Mouse (Mus musculus) MEL-GATA-1-ER (cell line): Measurements from ENCODE around the gene Zfp618.

Source experiments
- DNase-seq: peaks from one replicate; pipeline ENCODE4 v3.0.0-alpha.2; 2012; ENCODE audit warnings: low read depth; ENCODE audit errors: extremely low read depth

The Zfp618 gene

DNA sequence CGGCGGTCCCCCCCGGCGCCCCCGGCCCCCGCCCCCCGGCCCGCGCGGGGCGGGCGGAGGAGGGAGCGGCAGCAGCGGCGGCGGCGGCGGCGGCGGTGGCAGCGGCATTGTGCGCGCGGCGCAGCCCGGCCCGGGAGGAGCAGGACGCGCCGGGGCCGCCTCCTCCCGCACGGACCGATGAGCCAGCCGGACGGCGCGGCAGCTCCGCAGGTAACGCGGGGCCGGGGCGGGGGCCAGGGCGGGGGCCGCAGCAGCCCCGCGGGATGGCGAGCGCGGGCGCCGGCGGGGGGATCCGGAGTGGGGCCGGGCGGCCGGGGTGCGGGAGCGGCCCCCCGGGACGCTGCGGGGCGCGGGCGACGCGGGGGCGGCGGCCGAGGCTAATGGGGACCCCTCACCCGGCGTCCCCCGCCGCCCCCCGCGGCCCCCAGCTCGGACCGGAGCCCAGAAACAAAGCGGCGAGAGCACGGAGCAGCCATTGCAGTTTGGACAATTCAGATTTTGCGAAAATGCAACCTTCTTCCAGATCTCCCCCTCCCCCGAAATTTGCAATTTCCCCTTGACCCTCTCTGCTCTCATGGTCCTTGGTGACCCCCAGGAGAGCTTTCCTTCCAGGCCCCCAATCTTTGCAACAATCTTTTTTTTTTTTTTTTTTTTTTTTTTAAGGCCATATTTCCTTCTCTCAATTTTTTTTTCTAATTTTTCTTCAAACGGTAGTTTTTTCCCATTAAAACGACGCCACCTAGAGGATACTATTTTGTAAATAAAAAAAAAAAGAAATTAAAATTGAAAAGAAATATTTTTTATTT, at the start of gene Zfp618:
Gene Zfp618, plus strand, starts transcription at position 77 of the 806 bp plus-strand sequence.
- no peak for DNase-seq

DNA sequence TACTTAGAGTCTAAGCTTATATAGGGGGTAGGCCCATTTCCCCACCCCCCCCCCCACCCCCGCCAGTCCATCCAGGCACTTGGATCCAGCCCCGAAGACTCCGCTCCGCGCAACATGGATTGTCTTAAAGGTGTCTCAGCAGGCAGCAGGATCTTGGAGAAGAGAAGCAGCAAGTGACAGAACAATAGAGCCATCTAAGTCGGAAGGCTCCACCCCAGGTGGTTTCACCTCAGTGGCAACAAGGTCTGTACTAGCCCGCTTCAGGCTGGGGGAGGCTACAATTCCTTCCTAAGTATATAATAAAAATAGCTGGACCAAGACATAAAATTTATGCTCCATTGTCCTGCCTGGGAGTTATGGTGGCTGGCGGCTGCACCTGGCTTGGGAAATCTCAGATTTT, 48.3 kb upstream of the Zfp618 start:
- no peak for DNase-seq

DNA sequence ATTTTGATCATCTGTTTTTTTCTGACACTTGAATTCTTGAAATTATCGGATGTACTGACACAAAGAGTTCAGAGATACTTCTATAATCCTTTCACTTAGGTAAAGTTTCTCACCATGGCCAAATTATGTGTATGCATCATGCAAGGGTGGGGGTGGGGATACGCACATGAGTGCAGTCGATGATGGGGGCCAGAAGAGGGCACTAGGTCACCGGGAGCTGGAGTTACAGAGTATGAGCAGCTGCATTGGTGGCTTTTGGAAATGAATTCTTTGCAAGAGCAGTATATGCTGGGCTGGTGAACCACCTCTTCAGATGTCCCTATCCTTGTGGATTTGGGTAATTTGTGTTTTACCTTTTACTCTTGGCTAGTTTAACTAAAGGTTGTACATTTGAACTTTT, 31.6 kb upstream of the Zfp618 start:
- DNase-seq = no peak

DNA sequence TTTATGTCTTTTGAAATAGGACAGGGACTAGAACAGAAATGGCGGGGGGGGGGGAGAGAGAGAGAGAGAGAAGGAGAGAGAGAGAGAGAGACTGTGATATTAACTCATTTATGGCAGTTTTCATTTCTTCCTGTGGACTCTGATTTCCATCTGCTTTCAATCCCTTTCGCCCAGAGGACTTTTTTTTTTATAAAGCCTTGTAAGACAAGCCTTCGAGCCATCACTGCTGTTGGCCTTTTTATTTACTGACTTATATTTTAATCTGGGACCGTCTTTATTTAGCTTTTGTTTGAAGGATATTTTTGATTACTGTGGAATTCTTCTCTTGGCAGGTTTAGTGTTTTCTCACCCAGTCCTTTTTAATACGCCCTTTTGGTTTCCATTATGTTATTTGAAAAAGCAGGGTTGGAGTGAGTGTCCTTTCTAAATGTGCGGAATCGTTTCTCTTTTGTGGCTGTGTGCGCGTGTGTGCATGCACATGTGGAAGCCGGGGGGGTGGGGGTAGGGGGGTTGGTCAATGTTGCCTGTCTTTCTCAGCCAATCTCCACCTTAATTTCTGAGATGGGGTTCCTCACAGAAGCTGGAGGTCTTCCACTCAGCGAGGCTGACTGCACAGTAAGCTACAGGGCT, 29.7 kb upstream of the Zfp618 start:
- DNase-seq = no peak

DNA sequence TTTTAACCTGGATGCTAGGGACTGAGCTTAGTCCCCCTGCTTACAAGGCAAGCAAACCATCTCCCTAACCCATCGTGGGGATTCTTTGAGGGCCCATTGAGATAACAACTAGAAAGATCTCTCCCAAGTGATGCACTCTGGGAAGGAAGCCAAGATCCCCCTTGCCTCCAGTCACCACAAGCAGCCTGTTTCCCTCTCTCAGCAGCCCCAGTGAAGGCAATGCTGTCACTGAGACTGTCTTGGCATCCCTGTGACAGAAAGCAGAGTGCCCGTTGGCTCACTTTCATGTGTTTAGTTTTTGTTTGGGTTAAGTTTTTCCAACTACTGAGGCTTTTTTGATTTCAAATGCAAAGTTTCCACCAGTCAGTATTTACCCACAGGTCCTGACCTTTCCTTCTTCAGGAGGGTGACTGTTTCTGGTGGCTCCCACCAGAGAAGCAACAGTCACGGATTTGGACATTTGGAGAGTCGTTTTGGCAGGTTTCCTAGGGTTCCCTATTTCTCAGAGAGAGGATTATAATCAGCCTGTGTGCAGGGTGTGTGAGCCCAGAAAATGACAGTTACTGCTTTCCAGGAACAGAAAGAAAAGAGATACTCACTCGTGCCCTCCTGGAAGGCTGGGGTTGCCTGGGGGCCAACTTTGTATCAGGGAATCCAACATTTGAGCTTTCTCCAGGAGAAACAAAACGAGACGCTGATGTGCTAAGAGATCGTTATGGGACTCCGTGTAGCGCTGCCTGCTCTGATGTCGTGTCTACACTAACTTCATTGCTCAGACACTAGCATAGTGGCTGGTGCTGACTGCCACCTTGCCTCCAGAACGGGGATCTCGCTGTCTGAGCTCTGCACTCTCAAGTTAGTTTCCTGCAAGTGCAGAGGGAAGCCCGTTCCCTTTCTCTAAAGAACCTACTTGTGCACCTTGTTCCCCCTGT, 23.1 kb upstream of the Zfp618 start:
- no peak for DNase-seq

DNA sequence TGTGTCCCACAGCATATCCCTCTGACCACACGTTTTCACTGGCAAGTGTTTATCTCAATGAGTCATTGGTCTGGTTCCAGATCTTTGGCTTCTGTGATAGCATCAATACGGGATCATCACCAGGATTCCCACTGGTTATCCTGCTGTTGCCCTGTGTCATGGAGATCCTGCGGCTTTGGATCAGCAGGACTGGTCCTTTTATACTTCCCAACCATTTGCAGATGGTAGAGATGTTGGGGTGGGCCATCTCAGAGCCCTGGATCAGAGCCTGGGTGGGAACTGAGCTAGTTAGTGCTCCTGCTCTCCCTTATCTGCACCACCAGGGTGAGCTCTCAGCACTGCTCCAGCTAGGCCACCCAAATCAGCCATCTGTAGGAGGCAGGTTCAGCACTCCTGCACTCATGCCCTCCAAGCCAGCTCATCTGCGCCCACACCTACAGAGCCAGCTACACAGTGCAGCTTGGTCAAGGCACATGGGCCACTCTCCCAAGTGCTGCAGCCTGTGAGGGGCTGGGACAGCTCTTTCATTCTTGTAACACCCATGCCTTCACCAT, 21.0 kb upstream of the Zfp618 start:
- no peak for DNase-seq

DNA sequence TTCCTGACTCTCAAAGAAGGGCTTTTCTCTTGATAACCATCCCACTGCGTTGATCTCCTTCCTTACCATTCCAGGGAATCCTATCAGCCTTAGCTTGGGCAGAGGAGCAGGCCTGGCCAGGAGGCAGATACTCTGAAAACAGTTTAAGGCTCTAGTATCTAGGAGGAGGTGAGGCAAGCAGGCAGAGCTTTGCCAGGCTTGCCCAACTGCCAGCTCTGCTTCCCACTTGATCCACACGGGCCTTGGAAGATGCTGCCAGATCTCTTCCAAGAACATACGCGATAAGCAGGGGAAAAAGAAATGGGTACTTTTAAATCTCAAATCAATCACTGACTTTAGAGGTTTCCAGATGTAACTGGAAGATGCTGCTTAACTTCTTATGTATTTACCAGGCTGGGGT, 1.6 kb upstream of the Zfp618 start:
- DNase-seq = no peak

DNA sequence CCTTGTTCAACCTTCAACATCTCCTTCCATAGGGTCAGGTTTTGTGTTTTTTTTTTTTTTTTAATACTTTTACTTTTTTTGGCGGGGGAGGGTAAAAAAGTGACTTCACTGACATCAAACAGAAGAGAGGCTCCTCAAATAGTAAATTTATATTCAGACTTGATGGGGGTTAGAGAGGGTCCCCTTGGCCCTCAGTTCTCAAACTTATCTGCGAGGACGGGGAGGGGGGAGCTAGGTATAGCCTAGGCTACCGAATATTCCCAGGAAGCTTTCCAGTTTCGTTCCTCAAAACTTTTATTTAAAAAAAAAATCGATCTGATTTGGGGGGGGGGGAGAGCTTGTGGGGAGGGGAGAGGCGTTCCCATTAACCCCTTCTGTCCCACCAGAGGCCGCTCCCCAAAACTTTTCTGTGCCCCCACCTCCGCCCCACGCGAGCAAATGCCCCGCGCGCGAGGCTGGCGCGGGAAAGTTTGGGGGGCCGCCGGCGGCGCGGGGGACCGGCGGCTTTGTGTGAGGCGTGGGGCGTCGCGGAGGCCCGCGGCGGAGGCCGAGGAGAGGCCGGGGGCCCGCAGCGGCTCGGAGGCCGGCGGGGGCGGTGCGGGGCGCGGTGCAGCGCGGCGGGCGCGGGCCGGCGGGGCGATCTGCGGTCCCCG, 403 bp upstream of the Zfp618 start:
- DNase-seq = no peak

DNA sequence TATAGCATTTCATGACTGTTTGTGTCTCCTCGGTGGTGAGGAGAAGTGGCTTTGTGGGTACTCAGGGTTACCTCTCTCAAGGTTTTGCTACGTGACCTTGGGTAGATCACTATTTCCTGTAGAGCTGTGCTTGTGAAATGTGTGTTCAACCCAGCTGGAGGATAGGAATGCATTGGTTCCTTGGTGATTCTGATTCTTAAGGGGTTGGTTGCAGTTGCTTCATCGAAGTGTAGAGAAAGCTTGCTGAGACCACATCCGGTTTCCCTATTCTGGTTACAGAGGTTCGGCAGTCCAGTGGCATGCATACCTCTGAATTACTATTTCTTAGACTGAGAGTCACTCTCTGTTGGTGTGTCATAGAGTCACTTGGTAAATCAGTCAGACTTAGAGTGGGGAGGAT, 4.2 kb downstream of the Zfp618 start:
- no peak for DNase-seq

DNA sequence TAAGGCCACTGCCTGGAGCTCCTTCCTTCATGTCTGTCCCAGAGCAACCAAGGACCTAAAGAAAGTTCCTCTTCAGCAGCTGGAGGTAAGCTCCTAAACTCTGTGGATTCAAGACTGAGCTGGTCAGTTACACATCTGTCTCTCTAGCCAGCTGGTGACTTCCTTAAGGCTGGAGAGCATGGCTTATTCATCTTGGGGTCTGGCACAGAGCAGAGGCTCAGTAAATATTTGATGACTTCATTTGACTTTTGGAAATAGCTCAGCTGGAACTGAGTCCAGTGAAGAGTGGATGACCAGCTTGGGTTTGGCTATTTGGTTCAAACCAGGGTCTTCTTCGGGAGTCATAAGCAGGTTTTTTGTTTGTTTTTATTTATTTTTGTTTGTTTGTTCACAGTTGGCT, 6.6 kb downstream of the Zfp618 start:
- DNase-seq = no peak

DNA sequence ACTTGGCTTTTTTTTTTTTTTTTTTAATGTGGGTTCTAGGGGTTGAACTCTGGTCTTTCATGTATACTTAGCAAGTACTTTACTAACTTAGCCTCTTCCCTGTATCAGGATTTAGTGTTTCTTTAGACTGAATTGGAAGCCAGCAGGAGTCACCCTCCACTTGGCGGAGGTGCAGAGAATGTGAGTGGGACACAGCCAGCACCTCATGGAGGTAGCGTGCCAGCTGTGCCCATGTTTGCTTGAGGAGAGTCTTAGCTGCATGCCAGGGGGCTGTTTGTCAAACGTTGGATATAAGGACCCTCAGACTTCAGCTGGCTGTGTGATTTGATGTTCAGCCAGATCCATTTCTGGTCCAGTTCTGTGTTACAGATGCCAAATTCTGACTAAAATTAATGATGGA, 7.7 kb downstream of the Zfp618 start:
- DNase-seq = no peak

DNA sequence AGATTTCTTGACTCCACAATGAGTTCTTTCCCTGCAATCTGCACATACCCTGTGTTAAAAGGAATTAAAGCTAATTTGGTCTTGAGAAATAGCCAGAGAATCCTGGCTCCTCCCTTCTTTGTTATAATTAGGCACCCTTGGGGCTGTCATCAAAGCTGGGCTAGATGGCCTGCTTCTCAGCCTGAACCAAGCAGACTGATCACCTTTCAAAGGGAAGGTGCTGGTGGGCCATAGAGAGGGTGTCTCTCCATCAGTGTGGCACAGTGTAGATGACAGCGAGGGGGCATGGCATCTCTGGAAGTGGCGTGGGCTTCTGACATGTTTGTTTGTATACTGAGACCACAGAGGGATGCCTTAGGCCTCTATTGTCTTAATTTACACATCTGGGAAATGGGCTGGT, 9.5 kb downstream of the Zfp618 start:
- DNase-seq = no peak

DNA sequence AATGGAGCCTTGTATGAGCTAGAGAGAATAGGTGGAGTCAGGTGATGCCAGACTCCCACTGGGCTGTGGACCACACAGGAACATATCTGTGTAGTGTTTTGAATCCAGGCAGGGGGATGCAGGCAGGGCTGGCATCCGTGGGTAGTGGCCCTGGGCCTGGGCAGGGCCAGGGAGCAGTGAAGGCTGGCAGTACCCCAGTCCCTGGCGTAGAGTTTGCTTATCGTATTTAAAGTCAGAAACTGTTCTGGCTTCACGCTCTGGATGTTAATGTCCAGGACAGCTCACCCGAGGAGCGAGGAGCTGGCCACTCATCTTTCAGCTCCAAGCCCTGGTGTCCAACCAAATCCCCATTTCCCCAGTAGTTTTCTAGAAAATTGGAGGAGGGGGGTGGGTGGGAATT, 10.2 kb downstream of the Zfp618 start:
- no peak for DNase-seq

DNA sequence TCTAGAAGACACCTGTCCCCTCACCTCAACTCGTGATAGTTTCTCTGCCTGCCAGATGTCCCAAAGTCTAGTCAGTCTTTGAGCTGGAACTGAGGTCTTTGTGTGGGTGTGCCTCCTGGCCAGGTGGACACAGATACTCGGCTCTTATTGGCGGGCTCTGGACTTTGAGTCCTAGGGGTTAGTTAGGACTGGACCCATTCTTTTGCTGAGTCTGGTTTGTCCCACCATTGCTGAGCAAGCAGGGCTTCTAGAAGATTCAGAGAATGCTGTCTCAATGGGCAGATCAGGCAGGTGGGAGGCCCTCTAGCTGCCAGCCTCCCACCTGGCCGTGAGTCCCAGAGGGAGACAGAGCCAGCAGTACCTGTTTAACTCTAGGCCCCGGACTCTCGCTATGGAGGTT, 12.1 kb downstream of the Zfp618 start:
- DNase-seq = no peak

DNA sequence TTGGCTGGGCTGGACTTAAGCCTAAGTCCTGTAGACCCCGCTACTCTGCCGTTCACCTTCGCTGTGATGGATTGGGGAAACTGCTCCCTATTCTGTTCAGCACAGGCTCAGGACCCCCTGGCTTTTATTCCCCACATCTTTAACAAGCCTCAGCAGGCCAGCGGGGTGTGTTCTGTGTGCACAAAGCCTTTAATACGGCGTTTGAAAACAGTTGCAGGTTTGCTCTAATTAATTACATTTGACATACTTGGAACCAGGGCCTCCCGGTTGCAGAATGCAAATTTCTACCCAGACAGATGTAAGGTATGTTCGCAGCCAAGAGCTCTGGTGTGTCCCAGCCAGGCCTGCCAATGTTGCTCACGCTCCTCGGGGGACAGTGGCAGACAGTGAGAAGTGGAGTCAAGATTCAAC, 13.1 kb downstream of the Zfp618 start:
- no peak for DNase-seq

DNA sequence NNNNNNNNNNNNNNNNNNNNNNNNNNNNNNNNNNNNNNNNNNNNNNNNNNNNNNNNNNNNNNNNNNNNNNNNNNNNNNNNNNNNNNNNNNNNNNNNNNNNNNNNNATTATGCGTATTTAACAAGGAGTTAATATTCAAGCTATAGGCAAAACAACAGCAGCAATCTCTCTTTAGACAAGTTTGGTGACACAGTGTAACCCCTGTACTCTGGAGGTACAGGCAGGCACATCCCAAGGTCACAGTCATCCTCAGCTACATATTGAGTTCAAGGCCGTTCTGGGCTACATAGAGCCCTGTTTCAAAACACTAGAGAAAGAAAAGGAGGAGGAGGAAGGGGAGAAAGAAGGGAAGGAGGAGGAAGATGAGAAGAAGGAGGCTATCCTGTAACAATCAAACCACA, 16.2 kb downstream of the Zfp618 start:
- DNase-seq = no peak

DNA sequence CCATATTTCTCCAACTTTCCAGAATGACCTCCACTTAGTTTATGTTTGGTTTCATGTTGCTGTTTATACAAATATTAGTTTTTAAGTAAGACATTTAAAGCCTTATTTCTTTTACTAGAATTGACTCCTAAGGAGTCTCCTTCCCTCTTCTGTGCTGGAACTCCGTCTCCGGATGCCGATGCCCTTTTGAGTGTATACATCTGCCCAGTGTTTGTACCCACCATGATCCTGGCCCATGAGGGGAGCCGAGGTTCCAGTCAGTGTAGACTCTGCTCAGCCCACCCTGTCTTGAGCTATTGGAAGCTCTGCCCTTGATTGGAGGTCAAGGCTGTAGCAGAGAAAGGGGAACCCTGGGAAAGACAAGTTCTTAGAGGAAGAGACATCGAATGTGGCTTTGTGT, 18.2 kb downstream of the Zfp618 start:
- DNase-seq = no peak

DNA sequence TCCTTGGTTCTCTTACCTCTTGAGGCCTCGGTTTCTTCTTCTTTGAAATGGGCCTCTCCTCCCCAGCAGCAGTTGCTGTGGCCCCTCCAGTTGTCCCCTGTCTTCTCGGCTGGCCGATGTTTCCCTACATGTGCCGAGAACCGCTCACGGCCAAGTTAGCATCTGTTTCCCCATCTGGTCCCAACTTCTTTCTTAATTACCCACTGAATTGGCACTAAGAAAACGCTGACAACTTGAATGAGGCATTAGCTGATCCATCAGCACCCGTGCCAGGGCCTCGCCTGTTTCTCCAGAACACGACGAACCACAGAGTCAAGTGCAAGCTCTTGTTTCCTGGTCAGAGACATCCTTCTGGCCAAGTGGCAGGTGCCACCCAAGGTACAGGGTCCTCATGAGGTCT, 26.0 kb downstream of the Zfp618 start:
- no peak for DNase-seq

DNA sequence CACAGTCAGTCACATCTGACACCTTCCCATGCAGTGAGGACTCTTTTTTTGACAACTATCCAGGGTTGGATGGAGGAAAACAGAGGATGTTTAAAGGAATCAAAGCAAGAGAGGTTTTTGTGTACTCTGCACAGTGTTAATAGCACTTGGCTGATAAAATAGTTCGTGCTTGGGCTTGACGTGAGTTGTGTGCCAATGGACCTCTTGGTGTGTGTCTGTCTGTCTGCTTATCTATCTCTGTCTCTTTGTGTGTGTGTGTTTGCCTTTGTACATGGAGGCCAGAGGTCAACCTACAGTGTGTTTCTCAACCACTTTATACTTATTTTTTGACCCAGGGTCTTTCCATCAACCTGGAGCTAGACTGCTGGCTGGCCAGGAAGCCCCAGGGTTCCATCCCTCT, 27.8 kb downstream of the Zfp618 start:
- no peak for DNase-seq

DNA sequence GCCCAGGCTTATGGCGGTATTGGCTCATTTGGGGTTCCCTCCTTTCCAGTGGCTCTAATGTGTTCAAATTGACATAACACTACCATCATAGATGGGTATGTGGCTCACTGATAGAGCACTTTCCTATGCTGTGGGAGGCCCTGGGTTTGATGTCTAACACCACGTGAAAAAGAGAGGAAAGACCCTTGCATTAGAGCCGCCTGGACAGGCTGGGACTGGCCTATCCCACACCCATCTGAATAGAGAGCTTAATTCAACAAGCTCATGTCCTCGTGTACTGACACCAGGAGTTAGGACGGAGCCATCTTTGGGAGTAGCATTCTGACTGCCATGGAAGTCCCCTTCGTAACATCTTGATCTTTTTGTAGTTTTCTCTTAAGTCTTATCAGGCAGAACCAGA, 32.2 kb downstream of the Zfp618 start:
- DNase-seq = no peak

DNA sequence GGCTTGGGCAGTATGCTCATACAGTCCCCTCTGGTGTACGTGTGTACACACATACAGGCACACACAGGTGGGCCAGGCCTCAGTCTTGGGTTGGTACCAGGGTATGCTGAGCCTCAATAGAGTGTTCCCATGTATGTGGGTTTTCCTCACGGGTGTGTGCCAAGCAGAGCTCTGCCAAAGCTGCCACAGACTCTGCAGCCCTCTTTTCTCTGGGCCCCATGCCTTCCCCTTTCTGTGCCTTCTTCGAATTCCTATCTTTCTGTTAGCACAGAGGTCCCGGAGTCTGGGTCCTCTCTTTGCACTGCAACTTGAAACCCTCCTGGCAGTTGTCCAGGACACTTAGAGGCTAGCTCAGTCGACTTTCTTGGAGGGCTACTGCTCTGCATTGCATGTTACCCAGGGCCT, 33.1 kb downstream of the Zfp618 start:
- DNase-seq = no peak
